Mouse (Mus musculus): ENCODE measurements around the gene Serpina3b. TPM values are rescaled to one million over a fixed set of nuclear protein-coding genes. Genes with fewer than 3 reads are reported as not detected.

The Serpina3b gene
- not detected for polyA plus RNA-seq (2017; shearing (Covaris generic))

GRCm38 (mm10) chr12:104127696-104128095 is at the start of gene Serpina3b:
TSS of gene Serpina3b (plus strand) at chr12:104127996.

GRCm38 (mm10) chr12:104100768-104101167 is 27.0 kb upstream of the Serpina3b start, which contains the start of gene Serpina5:
TSS of gene Serpina5 (plus strand) at chr12:104101113.

GRCm38 (mm10) chr12:104112333-104112732 is 15.5 kb upstream of the Serpina3b start, which contains the start of gene Serpina3a:
TSS of gene Serpina3a (plus strand) at chr12:104112724.

GRCm38 (mm10) chr12:104153656-104154055 is 25.9 kb downstream of the Serpina3b start, which contains the start of gene Serpina3c:
TSS of gene Serpina3c (minus strand) at chr12:104153870.

Other genes starting within 250 kb of the Serpina3b start
- not detected for gene Serpina1c, start 223.1 kb upstream of the Serpina3b start, polyA plus RNA-seq (2017; shearing (Covaris generic))
- not detected for gene Serpina1e, start 169.0 kb upstream of the Serpina3b start, polyA plus RNA-seq (2017; shearing (Covaris generic))
- gene Serpina11, start 138.0 kb upstream of the Serpina3b start, polyA plus RNA-seq (2017; shearing (Covaris generic)), result not detected
- gene Serpina9, start 114.2 kb upstream of the Serpina3b start, polyA plus RNA-seq (2017; shearing (Covaris generic)), result not detected
- not detected for gene Serpina12, start 83.6 kb upstream of the Serpina3b start, polyA plus RNA-seq (2017; shearing (Covaris generic))
- not detected for gene Serpina5, start 26.9 kb upstream of the Serpina3b start, polyA plus RNA-seq (2017; shearing (Covaris generic))
- gene Serpina3a, start 15.3 kb upstream of the Serpina3b start, polyA plus RNA-seq (2017; shearing (Covaris generic)), result not detected
- gene Serpina3c, start 25.9 kb downstream of the Serpina3b start, polyA plus RNA-seq (2017; shearing (Covaris generic)), result not detected
- gene Serpina3f, start 86.5 kb downstream of the Serpina3b start, polyA plus RNA-seq (2017; shearing (Covaris generic)), result not detected
- gene Serpina3g, start 108.2 kb downstream of the Serpina3b start, polyA plus RNA-seq (2017; shearing (Covaris generic)), result 0.83 TPM
- gene Serpina3i, start 135.1 kb downstream of the Serpina3b start, polyA plus RNA-seq (2017; shearing (Covaris generic)), result not detected
- not detected for gene Serpina3j, start 186.6 kb downstream of the Serpina3b start, polyA plus RNA-seq (2017; shearing (Covaris generic))
- gene Serpina3k, start 210.5 kb downstream of the Serpina3b start, polyA plus RNA-seq (2017; shearing (Covaris generic)), result not detected
- not detected for gene Serpina3m, start 210.5 kb downstream of the Serpina3b start, polyA plus RNA-seq (2017; shearing (Covaris generic))

All from naive thymus-derived CD4-positive, alpha-beta T cell, adult 5 months (primary cell).